In the genomic region with DNA sequence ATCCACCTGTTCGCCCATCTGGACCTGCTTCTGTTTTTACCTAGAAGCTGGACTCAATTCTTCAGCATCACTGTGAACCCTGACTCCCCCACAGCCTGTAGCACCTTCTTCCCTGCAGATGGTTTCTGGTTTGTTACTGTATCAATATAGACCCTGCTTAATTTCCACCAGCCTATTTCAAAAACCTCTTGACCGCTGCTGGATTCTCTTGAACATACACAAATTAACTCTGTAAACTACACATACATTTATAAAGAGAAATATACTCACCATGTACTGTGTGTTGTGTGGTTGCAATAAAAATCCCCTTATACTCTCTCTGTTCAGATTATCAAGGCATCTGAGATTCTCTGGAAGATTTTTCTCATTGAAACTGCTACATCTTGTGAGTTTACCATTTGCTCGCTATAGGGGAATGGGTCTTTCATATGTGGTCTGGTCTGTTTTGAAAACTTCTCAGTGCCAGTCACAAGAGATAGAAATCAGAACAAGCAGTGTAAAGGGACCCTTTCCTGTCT, we compare ENCODE assay signal across 30 mouse cellular contexts.
"Had no signal": no experiment of that assay in that cellular context is flagged by ENCODE, and none has a peak within 500 bp of the region (broad histone marks: within the 10 kb centered on the region; RNA-seq: fewer than 3 reads in every experiment).

No protein-coding gene starts in this region.

- H3K9ac ChIP-seq: limb, embryonic 12.5 days; limb, embryonic 13.5 days; limb, embryonic 15.5 days; liver, embryonic 12.5 days; liver, embryonic 13.5 days; liver, embryonic 14.5 days; liver, embryonic 15.5 days; liver, postnatal 0 days; lung, embryonic 14.5 days; lung, embryonic 15.5 days; midbrain, embryonic 12.5 days; midbrain, embryonic 13.5 days; midbrain, embryonic 15.5 days had no signal

- H3K9me3 ChIP-seq: limb, embryonic 10.5 days; lung, embryonic 15.5 days; midbrain, embryonic 13.5 days; midbrain, embryonic 15.5 days had no signal

- H3K4me3 ChIP-seq: limb, embryonic 10.5 days; limb, embryonic 12.5 days; limb, embryonic 13.5 days; limb, embryonic 15.5 days; liver, embryonic 12.5 days; liver, embryonic 13.5 days; liver, embryonic 15.5 days; lung, embryonic 15.5 days; megakaryocyte, embryonic 14.5 days; midbrain, embryonic 10.5 days; midbrain, embryonic 12.5 days; midbrain, embryonic 13.5 days; midbrain, embryonic 15.5 days; myocyte had no signal

- DNase-seq: liver; liver, embryonic 13.5 days; liver, postnatal 0 days; lung, adult 18-20 months; lung, adult 2 months; lung, embryonic 14.5 days; lung, postnatal 10 days; lung, postnatal 14 days; lung, postnatal 36 days; lung, postnatal 4 days; midbrain, embryonic 14.5 days had no signal

- H3K27me3 ChIP-seq: limb, embryonic 12.5 days; limb, embryonic 13.5 days; limb, embryonic 15.5 days; liver, embryonic 12.5 days; liver, embryonic 13.5 days; liver, embryonic 15.5 days; lung, embryonic 15.5 days; megakaryocyte, embryonic 14.5 days; midbrain, embryonic 13.5 days; midbrain, embryonic 15.5 days had no signal

- ATAC-seq: liver, embryonic 12.5 days; liver, postnatal 0 days; lung, postnatal 0 days; midbrain, embryonic 13.5 days; midbrain, embryonic 15.5 days; midbrain, embryonic 16.5 days had no signal

- H3K4me2 ChIP-seq: limb, embryonic 12.5 days; limb, embryonic 13.5 days; limb, embryonic 15.5 days; liver, embryonic 11.5 days; liver, embryonic 12.5 days; liver, embryonic 13.5 days; liver, embryonic 15.5 days; lung, embryonic 14.5 days; lung, embryonic 15.5 days; midbrain, embryonic 11.5 days; midbrain, embryonic 12.5 days; midbrain, embryonic 13.5 days; midbrain, embryonic 15.5 days had no signal

- H3K27ac ChIP-seq: limb, embryonic 10.5 days; limb, embryonic 12.5 days; limb, embryonic 13.5 days; limb, embryonic 15.5 days; liver, embryonic 12.5 days; liver, embryonic 13.5 days; liver, embryonic 14.5 days; liver, embryonic 15.5 days; lung, embryonic 15.5 days; macrophage; midbrain, embryonic 10.5 days; midbrain, embryonic 12.5 days; midbrain, embryonic 13.5 days; midbrain, embryonic 15.5 days had no signal

- H3K4me1 ChIP-seq: liver, embryonic 15.5 days; megakaryocyte, embryonic 14.5 days; midbrain, embryonic 12.5 days; midbrain, embryonic 13.5 days; midbrain, embryonic 15.5 days had no signal

- H3K36me3 ChIP-seq: limb, embryonic 10.5 days; limb, embryonic 12.5 days; limb, embryonic 13.5 days; limb, embryonic 15.5 days; liver, embryonic 12.5 days; liver, embryonic 13.5 days; liver, embryonic 15.5 days; lung, embryonic 15.5 days; midbrain, embryonic 10.5 days; midbrain, embryonic 12.5 days; midbrain, embryonic 13.5 days; midbrain, embryonic 15.5 days had no signal
